Mouse (Mus musculus) heart, adult 18-20 months (tissue): ENCODE measurements around the gene Spats2l. TPM values are rescaled to one million over a fixed set of nuclear protein-coding genes. Genes with fewer than 3 reads are reported as not detected.
A peak's percentile ranks its signal among the peaks of the same experiment; 100 is the strongest.

ENCODE experiments used
- DNase-seq, 2 experiments: peaks; one replicate each; pipeline ENCODE4 v3.0.0; 2021 to 2022; ENCODE audit warnings: mixed read lengths in 1 of 2
- total RNA-seq, 2 experiments: library from RNA; stranded (reverse); gene quantifications; 2 replicates each; pipeline ENCODE4 v1.2.3; 2021

Gene Spats2l
- total RNA-seq, 2 experiments from 2014 or later = 7.1 to 7.3 TPM

DNA sequence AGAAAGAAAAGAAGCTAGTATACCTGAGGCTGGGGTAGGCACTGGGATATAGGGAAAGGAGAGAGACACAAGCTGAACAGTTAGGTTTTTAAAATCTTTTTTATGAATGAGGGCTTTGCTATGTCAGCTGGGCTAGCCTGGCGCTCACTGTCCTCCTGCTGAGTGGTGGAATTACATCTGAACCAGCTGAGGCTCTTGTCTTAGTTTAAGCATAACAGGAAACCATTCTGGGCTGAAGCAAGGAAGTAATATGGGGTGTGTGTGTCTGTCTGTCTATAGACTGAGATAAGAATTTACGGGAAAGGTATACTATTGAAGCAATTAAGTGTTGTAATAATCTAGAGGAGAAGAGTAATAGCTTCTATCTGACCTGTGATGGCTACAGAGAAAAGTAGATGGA is 197.6 kb downstream of the Spats2l start:
- DNase-seq = no peak

- DNase-seq = no peak
These were observed 202.9 kb downstream of the Spats2l start for GRCm38 (mm10) chr1:57976860-57977259.

- DNase-seq = peak; percentile 36 to 51
These were observed 215.2 kb downstream of the Spats2l start for GRCm38 (mm10) chr1:57989052-57989600.

DNA sequence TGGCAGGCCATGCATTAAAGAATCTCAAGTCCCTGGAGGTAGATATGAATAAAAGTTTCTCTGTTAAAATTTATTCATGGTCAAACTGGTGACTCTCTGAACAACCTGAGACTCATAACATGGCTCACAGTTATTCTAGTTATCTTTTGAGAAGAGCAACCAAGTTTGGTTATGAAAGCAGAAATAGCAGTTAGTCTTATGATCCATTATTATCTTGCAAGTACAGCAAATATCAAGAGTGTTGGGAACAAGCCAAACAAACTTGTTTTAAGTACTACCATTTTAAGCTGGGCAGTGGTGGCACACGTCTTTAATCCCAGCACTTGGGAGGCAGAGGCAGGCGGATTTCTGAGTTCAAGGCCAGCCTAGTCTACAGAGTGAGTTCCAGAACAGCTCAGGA is 217.3 kb downstream of the Spats2l start:
- DNase-seq = no peak

- peak; percentile 94 to 95 for DNase-seq
These were observed 221.6 kb downstream of the Spats2l start, which contains the start of gene Sgo2a for GRCm38 (mm10) chr1:57995432-57996132. TSS of gene Sgo2a (plus strand) at chr1:57995971.

DNA sequence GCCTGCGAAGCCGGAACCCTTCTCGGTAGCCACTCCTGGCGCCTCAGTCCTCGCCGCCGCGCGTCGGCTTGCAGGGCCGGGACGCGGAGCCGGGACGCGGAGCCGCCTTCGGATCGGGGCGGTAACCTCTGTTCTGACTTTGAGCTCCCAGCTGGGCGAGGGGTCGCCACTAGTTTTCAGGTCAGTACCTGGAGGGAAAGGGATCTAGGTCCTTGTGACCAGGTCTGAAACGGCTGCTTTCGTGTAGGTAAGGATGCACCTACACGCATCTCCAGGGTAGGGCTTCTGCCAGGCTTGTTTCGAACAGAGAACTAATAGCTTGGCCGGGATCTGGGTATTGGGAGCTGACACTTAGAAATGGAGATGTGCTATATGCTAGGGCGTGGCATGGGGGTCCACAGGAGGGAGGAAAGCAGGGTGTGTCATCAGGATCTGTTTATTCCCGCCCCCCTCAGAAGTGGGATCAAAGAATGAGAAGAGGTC is 222.2 kb downstream of the Spats2l start:
- no peak for DNase-seq

Other genes with a start within 250 kb of the Spats2l start
- 1 to 10 TPM; 3.5 to 5.1 TPM for gene Sgo2a, start 221.8 kb downstream of the Spats2l start, total RNA-seq
- 1 to 10 TPM; 5.9 to 7.7 TPM for gene Kctd18, start 244.8 kb downstream of the Spats2l start, total RNA-seq